In the genomic region with DNA sequence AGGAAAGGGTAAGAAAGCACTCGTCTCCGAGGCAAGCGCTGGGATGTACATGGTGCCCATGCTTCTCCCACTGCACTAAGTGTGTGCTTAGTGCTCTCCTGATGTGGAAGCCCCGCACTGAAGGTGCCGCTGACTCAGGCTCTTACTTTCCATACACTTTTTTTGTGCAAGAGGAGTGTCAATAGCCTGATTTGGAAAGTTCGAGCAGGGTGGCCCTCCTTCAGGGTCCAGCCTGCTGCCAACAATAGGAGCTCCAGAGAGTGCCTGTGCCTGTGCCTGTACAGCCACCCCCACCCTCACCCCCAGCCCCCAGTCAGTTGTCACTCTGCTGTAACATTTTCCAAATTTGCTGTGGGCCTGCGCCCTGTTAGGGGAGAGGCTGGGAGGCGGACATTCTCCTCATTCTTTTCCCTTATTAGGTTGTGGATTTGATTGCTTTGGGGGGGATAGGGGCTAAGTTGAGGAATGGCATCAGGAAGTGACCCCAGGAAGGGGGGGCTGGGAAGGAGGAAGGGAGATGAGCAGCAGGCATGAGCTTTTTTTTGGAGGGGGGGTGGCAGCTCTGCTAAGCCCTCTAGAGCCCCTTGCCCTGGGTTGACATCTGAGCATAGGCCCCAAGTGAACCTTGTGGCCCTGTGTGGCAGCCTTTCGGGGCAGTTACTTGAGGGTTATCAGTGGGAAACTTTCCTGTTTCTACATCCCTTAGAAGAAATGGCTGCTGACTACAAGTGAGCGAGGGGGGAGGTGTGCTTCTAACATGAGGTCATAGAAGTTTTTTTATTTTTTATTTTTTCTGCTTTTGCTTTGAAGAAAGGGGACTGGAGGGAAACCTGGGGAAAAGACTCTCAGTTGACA, we compare ENCODE assay signal across 8 mouse cellular contexts. TPM values are rescaled to one million over a fixed set of nuclear protein-coding genes. Genes with fewer than 3 reads are reported as not detected.
DNase-seq lines count a peak whose midpoint lies in the region; ATAC-seq lines count a peak whose summit lies in the region.

No protein-coding gene starts in this region.

- peaks cover 68% of the 10 kb centered on the region for H3K4me1 ChIP-seq in brown adipose tissue, adult 24 weeks (ENCODE audit: control insufficient read depth, insufficient read depth, insufficient read length, low read length)
- H3K4me1 ChIP-seq in hindbrain, embryonic 11.5 days (replicated peaks; ENCODE audit: control insufficient read depth, insufficient read depth, low read length), result no peaks in the 10 kb centered on the region; the same call in 1 of the 2 replicates
- peaks cover 98% of the 10 kb centered on the region for H3K4me1 ChIP-seq in liver, embryonic 13.5 days (replicated peaks)
- H3K4me1 ChIP-seq in stomach, embryonic 16.5 days (ENCODE audit: control insufficient read depth, insufficient read depth, low read length), result peaks cover 73% of the 10 kb centered on the region

- DNase-seq in CD4-positive, CD25-positive, alpha-beta regulatory T cell, adult 2 months (ENCODE audit: low read depth, low spot score), result peak; percentile 34
- DNase-seq in hindbrain, embryonic 11.5 days (ENCODE audit: low spot score), result peak; percentile 31
- no peak for DNase-seq in liver, embryonic 13.5 days
- no peak for DNase-seq in layer of hippocampus, postnatal 10 days (ENCODE audit: low spot score in 2 of 2)
- no peak for DNase-seq in spleen, postnatal 14 days (ENCODE audit: low spot score in 2 of 2)
- DNase-seq in testis, postnatal 14 days (ENCODE audit: low spot score), result no peak

- no peak overlapping the region for H3K9ac ChIP-seq in hindbrain, embryonic 11.5 days (ENCODE audit: low read depth, low read length)
- H3K9ac ChIP-seq in liver, embryonic 13.5 days, result peak overlapping the region; percentile 11; the same call in 1 of the 2 replicates
- peak overlapping the region; percentile 58 for H3K9ac ChIP-seq in stomach, embryonic 16.5 days (ENCODE audit: low read length)

- peak overlapping the region; percentile 96 for H3K27ac ChIP-seq in brown adipose tissue, adult 24 weeks (replicated peaks; ENCODE audit: low read depth, low read length)
- peak overlapping the region; percentile 58 for H3K27ac ChIP-seq in hindbrain, embryonic 11.5 days (ENCODE audit: low read depth, low read length)
- peak overlapping the region; percentile 81 for H3K27ac ChIP-seq in liver, embryonic 13.5 days
- peak overlapping the region; percentile 93 for H3K27ac ChIP-seq in stomach, embryonic 16.5 days (ENCODE audit: low read length)

- H3K4me2 ChIP-seq in hindbrain, embryonic 11.5 days (replicated peaks; ENCODE audit: low read depth, low read length), result no peak overlapping the region
- H3K4me2 ChIP-seq in liver, embryonic 13.5 days, result 0 out of 2 replicates have a peak overlapping the region, but pooled peaks have one; percentile 26
- peak overlapping the region; percentile 28 for H3K4me2 ChIP-seq in stomach, embryonic 16.5 days (ENCODE audit: low read depth, low read length)

- no peak for ATAC-seq in hindbrain, embryonic 11.5 days (ENCODE audit: low FRiP score)
- ATAC-seq in liver, embryonic 13.5 days (ENCODE audit: low read depth), result peak; percentile 39
- ATAC-seq in stomach, embryonic 16.5 days (ENCODE audit: insufficient read depth, low FRiP score), result peak; percentile 79

- 40% methylated on average over 10 of the region's 10 CpGs for WGBS in hindbrain, embryonic 11.5 days
- WGBS in liver, embryonic 13.5 days (ENCODE audit: insufficient replicate concordance), result 56% methylated on average over 10 of the region's 10 CpGs
- 20% methylated on average over 10 of the region's 10 CpGs for WGBS in stomach, embryonic 16.5 days

- no peaks in the 10 kb centered on the region for H3K9me3 ChIP-seq in hindbrain, embryonic 11.5 days (ENCODE audit: control insufficient read depth, low read length)
- H3K9me3 ChIP-seq in liver, embryonic 13.5 days (replicated peaks), result no peaks in the 10 kb centered on the region
- no peaks in the 10 kb centered on the region for H3K9me3 ChIP-seq in stomach, embryonic 16.5 days (replicated peaks; ENCODE audit: control insufficient read depth, low read length)

- no peak overlapping the region for H3K4me3 ChIP-seq in brown adipose tissue, adult 24 weeks (ENCODE audit: insufficient read depth, low read depth, low read length)
- H3K4me3 ChIP-seq in hindbrain, embryonic 11.5 days (ENCODE audit: low read depth, low read length), result no peak overlapping the region
- no peak overlapping the region for H3K4me3 ChIP-seq in liver, embryonic 13.5 days (replicated peaks)
- no peak overlapping the region for H3K4me3 ChIP-seq in stomach, embryonic 16.5 days (replicated peaks; ENCODE audit: low read length)

- H3K36me3 ChIP-seq in hindbrain, embryonic 11.5 days (ENCODE audit: control insufficient read depth, insufficient read depth, low read length), result no peaks in the 10 kb centered on the region
- H3K36me3 ChIP-seq in liver, embryonic 13.5 days, result peaks cover 59% of the 10 kb centered on the region
- H3K36me3 ChIP-seq in stomach, embryonic 16.5 days (ENCODE audit: control insufficient read depth, insufficient read depth, low read length), result 0 out of 2 replicates have a peak, but pooled peaks cover 4% of the 10 kb centered on the region

- H3K27me3 ChIP-seq in hindbrain, embryonic 11.5 days (ENCODE audit: control insufficient read depth, insufficient read depth, low read length), result no peaks in the 10 kb centered on the region
- no peaks in the 10 kb centered on the region for H3K27me3 ChIP-seq in liver, embryonic 13.5 days
- H3K27me3 ChIP-seq in stomach, embryonic 16.5 days (ENCODE audit: control insufficient read depth, insufficient read depth, low read length), result no peaks in the 10 kb centered on the region

RNA-seq across cellular contexts. Expression of gene Actn4, which starts 16.5 kb away (rescaled TPM):
- 122 and 135 TPM in 2 replicates for polyA plus RNA-seq in brown adipose tissue, adult 24 weeks (2012; ENCODE audit: insufficient read depth, insufficient read length, missing spikeins)
- polyA plus RNA-seq in hindbrain, embryonic 11.5 days (2014; fragmentation: Nextera tagmentation; extraction: Ambion mirVana), result 134 and 157 TPM in 2 replicates
- 116 and 131 TPM in 2 replicates for polyA plus RNA-seq in liver, embryonic 13.5 days (2015; fragmentation: Nextera tagmentation; extraction: Ambion mirVana)
- 413 and 449 TPM in 2 replicates for polyA plus RNA-seq in stomach, embryonic 16.5 days (2015; fragmentation: Nextera tagmentation; extraction: Ambion mirVana)
- total RNA-seq in layer of hippocampus, postnatal 10 days (2021), result 100 to 1,000 TPM; 128 to 129 TPM

RNA-seq across cellular contexts. Expression of gene Eif3k, which starts 36.0 kb away (rescaled TPM):
- 165 and 216 TPM in 2 replicates for polyA plus RNA-seq in brown adipose tissue, adult 24 weeks (2012; ENCODE audit: insufficient read depth, insufficient read length, missing spikeins)
- polyA plus RNA-seq in hindbrain, embryonic 11.5 days (2014; fragmentation: Nextera tagmentation; extraction: Ambion mirVana), result 389 and 409 TPM in 2 replicates
- polyA plus RNA-seq in liver, embryonic 13.5 days (2015; fragmentation: Nextera tagmentation; extraction: Ambion mirVana), result 294 and 308 TPM in 2 replicates
- 339 and 345 TPM in 2 replicates for polyA plus RNA-seq in stomach, embryonic 16.5 days (2015; fragmentation: Nextera tagmentation; extraction: Ambion mirVana)
- total RNA-seq in layer of hippocampus, postnatal 10 days (2021), result 100 to 1,000 TPM; 177 to 178 TPM

RNA-seq across cellular contexts. Expression of gene Map4k1, which starts 36.2 kb away (rescaled TPM):
- polyA plus RNA-seq in brown adipose tissue, adult 24 weeks (2012; ENCODE audit: insufficient read depth, insufficient read length, missing spikeins), result 0.63 and 1.4 TPM in 2 replicates
- 4.3 and 5.0 TPM in 2 replicates for polyA plus RNA-seq in hindbrain, embryonic 11.5 days (2014; fragmentation: Nextera tagmentation; extraction: Ambion mirVana)
- 27.4 and 29.1 TPM in 2 replicates for polyA plus RNA-seq in liver, embryonic 13.5 days (2015; fragmentation: Nextera tagmentation; extraction: Ambion mirVana)
- polyA plus RNA-seq in stomach, embryonic 16.5 days (2015; fragmentation: Nextera tagmentation; extraction: Ambion mirVana), result 7.9 and 8.4 TPM in 2 replicates
- 1 to 10 TPM; 4.6 to 5.8 TPM for total RNA-seq in layer of hippocampus, postnatal 10 days (2021)

Comparison
In these comparisons a context has a peak if more than half of its experiments do, and no peak if none do; other contexts are left out.
1. DNase-seq: peak in CD4-positive, CD25-positive, alpha-beta regulatory T cell, adult 2 months (single experiment) and hindbrain, embryonic 11.5 days (single experiment); none in liver, embryonic 13.5 days (single experiment), layer of hippocampus, postnatal 10 days (0 of 2), spleen, postnatal 14 days (0 of 2) and testis, postnatal 14 days (single experiment).
2. Peak in every context shown above with its lines, with median percentiles within 50 percentile points of each other: H3K27ac ChIP-seq.